ENCODE assay signal across 11 mouse cellular contexts in the genomic region with DNA sequence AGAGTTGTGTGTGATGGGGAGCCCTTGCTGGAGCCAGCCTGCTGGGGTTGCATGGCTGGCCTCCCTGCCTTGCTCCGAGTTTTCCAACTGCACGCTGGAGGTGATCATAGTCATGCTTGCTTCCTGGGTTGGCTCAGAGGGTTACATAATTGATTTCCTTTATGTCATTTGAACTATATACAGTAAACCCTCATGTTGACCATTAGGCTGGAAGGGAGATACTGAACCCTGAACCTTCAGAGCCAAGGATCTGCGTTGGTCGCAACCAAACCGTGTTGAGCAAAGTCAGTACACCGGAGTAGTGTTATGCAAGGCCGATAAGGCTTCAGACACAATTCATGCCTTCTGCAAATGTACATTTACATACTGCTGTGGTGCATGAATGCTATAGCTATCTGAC. TPM values are rescaled to one million over a fixed set of nuclear protein-coding genes. Genes with fewer than 3 reads are reported as not detected.
A peak's percentile ranks its signal among the peaks of the same experiment; 100 is the strongest.
DNase-seq lines count a peak whose midpoint lies in the region; ATAC-seq and TF ChIP-seq lines count a peak whose summit lies in the region.
"Had no signal": no experiment of that assay in that cellular context is flagged by ENCODE, and none has a peak within 500 bp of the region (broad histone marks: within the 10 kb centered on the region; RNA-seq: fewer than 3 reads in every experiment).

No protein-coding gene starts in this region.

- H3K4me1 ChIP-seq in midbrain, embryonic 10.5 days, result peaks cover 9% of the 10 kb centered on the region
- H3K4me1 ChIP-seq in midbrain, postnatal 0 days (ENCODE audit: insufficient read depth, low read length), result no peaks in the 10 kb centered on the region
- H3K4me1 ChIP-seq in limb, embryonic 11.5 days (ENCODE audit: control insufficient read depth, insufficient read depth, low read length), result no peaks in the 10 kb centered on the region
- H3K4me1 ChIP-seq in stomach, embryonic 14.5 days (ENCODE audit: control insufficient read depth, insufficient read depth, low read length), result no peaks in the 10 kb centered on the region
- no peaks in the 10 kb centered on the region for H3K4me1 ChIP-seq in hindbrain, embryonic 14.5 days (replicated peaks; ENCODE audit: control insufficient read depth, insufficient read depth, low read length)

- peaks cover 8% of the 10 kb centered on the region; the same call in 1 of the 2 replicates for H3K27me3 ChIP-seq in midbrain, embryonic 10.5 days (ENCODE audit: low read depth, poor library complexity, severe bottlenecking)
- no peaks in the 10 kb centered on the region for H3K27me3 ChIP-seq in midbrain, postnatal 0 days (ENCODE audit: insufficient read depth, low read length)
- H3K27me3 ChIP-seq in limb, embryonic 11.5 days (ENCODE audit: control insufficient read depth, insufficient read depth, low read length), result no peaks in the 10 kb centered on the region
- H3K27me3 ChIP-seq in stomach, embryonic 14.5 days (ENCODE audit: control insufficient read depth, insufficient read depth, low read length), result no peaks in the 10 kb centered on the region
- no peaks in the 10 kb centered on the region for H3K27me3 ChIP-seq in hindbrain, embryonic 14.5 days (ENCODE audit: control insufficient read depth, insufficient read depth, low read length)

- peak; percentile 92 for DNase-seq in heart, adult 11 months
- DNase-seq in heart, adult 8-10 months (ENCODE audit: low spot score), result no peak
- no peak for DNase-seq in midbrain, embryonic 10.5 days (ENCODE audit: low spot score)
- no peak for DNase-seq in midbrain, postnatal 0 days (ENCODE audit: low spot score)
- no peak for DNase-seq in limb, embryonic 11.5 days (ENCODE audit: low spot score)
- no peak for DNase-seq in B cell, adult 2 months
- no peak for DNase-seq in hindbrain, embryonic 14.5 days (ENCODE audit: low spot score)

- no peaks in the 10 kb centered on the region for H3K36me3 ChIP-seq in midbrain, embryonic 10.5 days
- H3K36me3 ChIP-seq in midbrain, postnatal 0 days (ENCODE audit: insufficient read depth, low read length), result no peaks in the 10 kb centered on the region
- H3K36me3 ChIP-seq in limb, embryonic 11.5 days (ENCODE audit: control insufficient read depth, insufficient read depth, low read length), result no peaks in the 10 kb centered on the region
- no peaks in the 10 kb centered on the region for H3K36me3 ChIP-seq in stomach, embryonic 14.5 days (ENCODE audit: control insufficient read depth, insufficient read depth, low read length)
- H3K36me3 ChIP-seq in hindbrain, embryonic 14.5 days (replicated peaks; ENCODE audit: control insufficient read depth, insufficient read depth), result no peaks in the 10 kb centered on the region

- no peak for TF ChIP-seq CTCF in midbrain, postnatal 0 days (IDR thresholded peaks at IDR 0.05)

- no peak for ATAC-seq in midbrain, postnatal 0 days (ENCODE audit: low FRiP score)
- no peak for ATAC-seq in limb, embryonic 11.5 days (ENCODE audit: insufficient number of reproducible peaks, low FRiP score, low TSS enrichment, low read depth)
- ATAC-seq in stomach, embryonic 14.5 days (ENCODE audit: insufficient number of reproducible peaks, insufficient read depth, low FRiP score, low read depth), result no peak
- no peak for ATAC-seq in hindbrain, embryonic 14.5 days (ENCODE audit: low FRiP score)

- no peak overlapping the region for H3K27ac ChIP-seq in midbrain, embryonic 10.5 days (replicated peaks)
- H3K27ac ChIP-seq in midbrain, postnatal 0 days (ENCODE audit: low read depth, low read length), result no peak overlapping the region
- no peak overlapping the region for H3K27ac ChIP-seq in limb, embryonic 11.5 days (replicated peaks; ENCODE audit: low read depth, low read length)
- no peak overlapping the region for H3K27ac ChIP-seq in stomach, embryonic 14.5 days (ENCODE audit: low read length)
- no peak overlapping the region for H3K27ac ChIP-seq in hindbrain, embryonic 14.5 days

- H3K9ac ChIP-seq in midbrain, postnatal 0 days (replicated peaks; ENCODE audit: low read length, poor library complexity, severe bottlenecking), result no peak overlapping the region
- no peak overlapping the region for H3K9ac ChIP-seq in limb, embryonic 11.5 days (ENCODE audit: low read length)
- peak overlapping the region; percentile 48; the same call in 1 of the 2 replicates for H3K9ac ChIP-seq in stomach, embryonic 14.5 days (replicated peaks; ENCODE audit: low read depth, low read length)
- H3K9ac ChIP-seq in hindbrain, embryonic 14.5 days, result no peak overlapping the region

- no peaks in the 10 kb centered on the region for H3K9me3 ChIP-seq in midbrain, embryonic 10.5 days (replicated peaks)
- no peaks in the 10 kb centered on the region for H3K9me3 ChIP-seq in midbrain, postnatal 0 days (ENCODE audit: low read length)
- no peaks in the 10 kb centered on the region for H3K9me3 ChIP-seq in limb, embryonic 11.5 days (ENCODE audit: control insufficient read depth, low read length)
- no peaks in the 10 kb centered on the region for H3K9me3 ChIP-seq in stomach, embryonic 14.5 days (ENCODE audit: control insufficient read depth, low read depth, low read length)
- H3K9me3 ChIP-seq in hindbrain, embryonic 14.5 days (ENCODE audit: control insufficient read depth, low read length), result no peaks in the 10 kb centered on the region

- peak overlapping the region; percentile 50; the same call in 1 of the 2 replicates for H3K4me3 ChIP-seq in midbrain, embryonic 10.5 days
- H3K4me3 ChIP-seq in midbrain, postnatal 0 days (ENCODE audit: low read depth, low read length), result no peak overlapping the region
- H3K4me3 ChIP-seq in limb, embryonic 11.5 days (ENCODE audit: low read depth, low read length), result no peak overlapping the region
- peak overlapping the region; percentile 44 for H3K4me3 ChIP-seq in stomach, embryonic 14.5 days (ENCODE audit: low read depth, low read length)
- no peak overlapping the region for H3K4me3 ChIP-seq in hindbrain, embryonic 14.5 days (replicated peaks; ENCODE audit: low read length)

- WGBS in midbrain, embryonic 10.5 days, result 80% methylated on average over 7 of the region's 7 CpGs
- 88% methylated on average over 7 of the region's 7 CpGs for WGBS in midbrain, postnatal 0 days
- 79% methylated on average over 7 of the region's 7 CpGs for WGBS in limb, embryonic 11.5 days
- 49% methylated on average over 7 of the region's 7 CpGs for WGBS in stomach, embryonic 14.5 days
- 84% methylated on average over 7 of the region's 7 CpGs for WGBS in hindbrain, embryonic 14.5 days

- H3K4me2 ChIP-seq in midbrain, postnatal 0 days (ENCODE audit: low read depth, low read length, poor library complexity, severe bottlenecking), result no peak overlapping the region
- H3K4me2 ChIP-seq in limb, embryonic 11.5 days (ENCODE audit: low read depth, severe bottlenecking), result peak overlapping the region; percentile 49; the same call in 1 of the 2 replicates
- peak overlapping the region; percentile 56 for H3K4me2 ChIP-seq in stomach, embryonic 14.5 days (replicated peaks; ENCODE audit: low read depth, low read length)
- H3K4me2 ChIP-seq in hindbrain, embryonic 14.5 days (replicated peaks), result no peak overlapping the region

RNA-seq across cellular contexts. Expression of a gene that starts 0.7 kb away (rescaled TPM):
- total RNA-seq in heart, adult 8-10 months (2022), result 10 to 100 TPM; 14.6 to 19.4 (median 16.1) TPM
- 0.62 and 0.67 TPM in 2 replicates for polyA plus RNA-seq in midbrain, embryonic 10.5 days (2016; fragmentation: Nextera tagmentation; extraction: Ambion mirVana)
- total RNA-seq in midbrain, postnatal 0 days (2014; rRNA removed), result 0.38 and 0.71 TPM in 2 replicates
- polyA plus RNA-seq in midbrain, postnatal 0 days (2015; fragmentation: Nextera tagmentation; extraction: Ambion mirVana), result 0.60 and 0.75 TPM in 2 replicates
- polyA plus RNA-seq in limb, embryonic 11.5 days (2014; fragmentation: Nextera tagmentation; extraction: Ambion mirVana), result 1.0 and 1.3 TPM in 2 replicates
- 2.9 and 3.4 TPM in 2 replicates for polyA plus RNA-seq in stomach, embryonic 14.5 days (2014; fragmentation: Nextera tagmentation; extraction: Ambion mirVana)
- 0.61 and 1.0 TPM in 2 replicates for polyA plus RNA-seq in hindbrain, embryonic 14.5 days (2014; fragmentation: Nextera tagmentation; extraction: Ambion mirVana)

RNA-seq across cellular contexts. Expression of a gene that starts 17.9 kb away (rescaled TPM):
- 10 to 100 TPM in 2 of 4 experiments, 1 to 10 TPM in 2; 9.7 to 12.6 (median 10.4) TPM for total RNA-seq in heart, adult 8-10 months (2022)
- 22.6 and 23.3 TPM in 2 replicates for polyA plus RNA-seq in midbrain, embryonic 10.5 days (2016; fragmentation: Nextera tagmentation; extraction: Ambion mirVana)
- 5.9 and 7.1 TPM in 2 replicates for total RNA-seq in midbrain, postnatal 0 days (2014; rRNA removed)
- 6.8 and 6.9 TPM in 2 replicates for polyA plus RNA-seq in midbrain, postnatal 0 days (2015; fragmentation: Nextera tagmentation; extraction: Ambion mirVana)
- 21.5 and 22.8 TPM in 2 replicates for polyA plus RNA-seq in limb, embryonic 11.5 days (2014; fragmentation: Nextera tagmentation; extraction: Ambion mirVana)
- 17.1 and 18.9 TPM in 2 replicates for polyA plus RNA-seq in stomach, embryonic 14.5 days (2014; fragmentation: Nextera tagmentation; extraction: Ambion mirVana)
- polyA plus RNA-seq in hindbrain, embryonic 14.5 days (2014; fragmentation: Nextera tagmentation; extraction: Ambion mirVana), result 4.9 and 5.3 TPM in 2 replicates

RNA-seq across cellular contexts. Expression of a gene that starts 30.1 kb away (rescaled TPM):
- 10 to 100 TPM; 22.1 to 40.8 (median 32.5) TPM for total RNA-seq in heart, adult 8-10 months (2022)
- polyA plus RNA-seq in midbrain, embryonic 10.5 days (2016; fragmentation: Nextera tagmentation; extraction: Ambion mirVana), result 7.0 and 8.4 TPM in 2 replicates
- 30.4 and 33.1 TPM in 2 replicates for total RNA-seq in midbrain, postnatal 0 days (2014; rRNA removed)
- polyA plus RNA-seq in midbrain, postnatal 0 days (2015; fragmentation: Nextera tagmentation; extraction: Ambion mirVana), result 17.6 and 18.1 TPM in 2 replicates
- polyA plus RNA-seq in limb, embryonic 11.5 days (2014; fragmentation: Nextera tagmentation; extraction: Ambion mirVana), result 4.3 and 5.4 TPM in 2 replicates
- polyA plus RNA-seq in stomach, embryonic 14.5 days (2014; fragmentation: Nextera tagmentation; extraction: Ambion mirVana), result 8.6 and 8.7 TPM in 2 replicates
- 12.3 and 13.8 TPM in 2 replicates for polyA plus RNA-seq in hindbrain, embryonic 14.5 days (2014; fragmentation: Nextera tagmentation; extraction: Ambion mirVana)

RNA-seq across cellular contexts. Expression of a gene that starts 46.6 kb away (rescaled TPM):
- not detected for total RNA-seq in heart, adult 8-10 months (2022)
- not detected in 2 replicates for polyA plus RNA-seq in midbrain, embryonic 10.5 days (2016; fragmentation: Nextera tagmentation; extraction: Ambion mirVana)
- total RNA-seq in midbrain, postnatal 0 days (2014; rRNA removed), result not detected in 2 replicates
- polyA plus RNA-seq in midbrain, postnatal 0 days (2015; fragmentation: Nextera tagmentation; extraction: Ambion mirVana), result not detected in 2 replicates
- not detected in 2 replicates for polyA plus RNA-seq in limb, embryonic 11.5 days (2014; fragmentation: Nextera tagmentation; extraction: Ambion mirVana)
- not detected in 2 replicates for polyA plus RNA-seq in stomach, embryonic 14.5 days (2014; fragmentation: Nextera tagmentation; extraction: Ambion mirVana)
- polyA plus RNA-seq in hindbrain, embryonic 14.5 days (2014; fragmentation: Nextera tagmentation; extraction: Ambion mirVana), result not detected in 2 replicates
- polyA plus RNA-seq: embryonic facial prominence, embryonic 11.5 days; gonadal fat pad, adult 2 months; testis, adult 2 months had no signal

Comparison
In these comparisons a context has a peak if more than half of its experiments do, and no peak if none do; other contexts are left out.
1. H3K4me3 ChIP-seq: peak in midbrain, embryonic 10.5 days (single experiment) and stomach, embryonic 14.5 days (single experiment); none in midbrain, postnatal 0 days (single experiment), limb, embryonic 11.5 days (single experiment) and hindbrain, embryonic 14.5 days (single experiment).
2. H3K4me2 ChIP-seq: peak in limb, embryonic 11.5 days (single experiment) and stomach, embryonic 14.5 days (single experiment); none in midbrain, postnatal 0 days (single experiment) and hindbrain, embryonic 14.5 days (single experiment).